Mouse (Mus musculus): ENCODE results near the gene Slc5a5.

The Slc5a5 gene

DNA sequence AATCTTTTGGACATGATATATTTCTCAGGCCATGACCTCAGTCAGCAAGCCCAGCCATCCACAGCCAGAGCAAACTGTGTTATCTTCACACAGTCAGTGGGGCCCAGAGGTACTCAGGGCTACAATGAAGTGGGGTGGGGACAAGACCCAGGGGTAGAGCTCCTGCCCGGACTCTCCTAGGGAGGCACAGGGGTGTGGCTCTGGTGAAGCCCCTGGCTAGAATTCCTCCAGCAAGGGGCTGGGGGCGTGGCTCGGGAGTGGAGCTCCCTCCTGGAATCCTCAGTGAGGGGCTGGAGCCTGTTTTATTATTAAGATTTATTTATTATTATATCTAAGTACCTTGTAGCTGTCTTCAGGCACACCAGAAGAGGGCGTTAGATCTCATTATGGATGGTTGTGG is 16.2 kb downstream of the Slc5a5 start:
- no peak for DNase-seq

DNA sequence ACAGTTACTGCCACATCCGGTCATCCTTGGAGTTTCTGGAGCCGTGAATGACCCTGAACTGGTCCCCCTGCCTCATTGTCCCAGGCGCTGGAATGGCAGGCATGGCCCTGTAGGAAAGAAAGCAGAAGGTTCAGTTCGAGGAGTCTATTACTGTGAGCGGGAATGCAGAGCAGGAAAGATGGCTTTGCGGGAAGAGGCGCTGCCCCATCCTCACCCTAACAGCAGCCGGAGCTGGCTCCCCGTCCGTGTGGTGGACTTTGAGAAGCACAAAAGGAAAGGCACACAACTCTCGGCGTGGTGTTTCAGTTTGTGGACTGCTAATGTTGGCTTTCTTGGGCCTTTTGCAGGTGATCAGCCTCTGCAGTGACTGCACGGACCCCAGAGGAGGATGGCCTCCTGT is 18.1 kb downstream of the Slc5a5 start:
- no peak for DNase-seq

DNA sequence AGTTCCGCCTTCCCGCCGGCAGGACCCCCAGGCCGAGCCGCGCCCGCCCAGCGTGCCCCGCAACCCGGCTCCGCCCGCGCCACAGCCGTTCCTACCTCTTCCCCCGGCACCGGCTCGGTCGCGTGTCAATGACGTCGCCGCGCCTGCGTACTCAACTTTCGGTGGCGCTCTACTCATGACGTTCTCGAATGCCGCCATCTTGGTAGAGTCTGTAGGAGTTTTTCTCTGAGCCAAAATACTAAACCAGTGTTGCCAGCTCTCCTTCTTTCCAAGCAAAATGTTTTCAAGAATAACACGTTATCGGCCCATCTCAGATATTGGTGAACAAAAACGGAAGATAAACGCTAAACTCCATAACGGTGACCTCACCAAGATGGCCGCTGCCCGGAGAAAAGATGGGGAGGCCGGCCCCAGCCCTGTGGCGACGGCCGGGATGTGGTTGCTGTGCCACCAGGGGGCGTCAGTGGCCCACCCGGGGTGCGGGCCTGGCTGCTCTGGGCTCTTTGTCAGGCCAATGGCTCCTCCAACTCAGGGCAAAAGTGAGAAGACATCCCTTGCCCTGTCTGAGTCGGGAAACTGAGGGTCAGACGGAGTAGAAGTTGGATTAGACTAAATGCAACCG is 19.1 kb downstream of the Slc5a5 start, which contains the start of gene Ccdc124:
Gene Ccdc124 (minus strand): TSS at position 572 of the 622 bp plus-strand sequence.
- peak; percentile 95 for DNase-seq

DNA sequence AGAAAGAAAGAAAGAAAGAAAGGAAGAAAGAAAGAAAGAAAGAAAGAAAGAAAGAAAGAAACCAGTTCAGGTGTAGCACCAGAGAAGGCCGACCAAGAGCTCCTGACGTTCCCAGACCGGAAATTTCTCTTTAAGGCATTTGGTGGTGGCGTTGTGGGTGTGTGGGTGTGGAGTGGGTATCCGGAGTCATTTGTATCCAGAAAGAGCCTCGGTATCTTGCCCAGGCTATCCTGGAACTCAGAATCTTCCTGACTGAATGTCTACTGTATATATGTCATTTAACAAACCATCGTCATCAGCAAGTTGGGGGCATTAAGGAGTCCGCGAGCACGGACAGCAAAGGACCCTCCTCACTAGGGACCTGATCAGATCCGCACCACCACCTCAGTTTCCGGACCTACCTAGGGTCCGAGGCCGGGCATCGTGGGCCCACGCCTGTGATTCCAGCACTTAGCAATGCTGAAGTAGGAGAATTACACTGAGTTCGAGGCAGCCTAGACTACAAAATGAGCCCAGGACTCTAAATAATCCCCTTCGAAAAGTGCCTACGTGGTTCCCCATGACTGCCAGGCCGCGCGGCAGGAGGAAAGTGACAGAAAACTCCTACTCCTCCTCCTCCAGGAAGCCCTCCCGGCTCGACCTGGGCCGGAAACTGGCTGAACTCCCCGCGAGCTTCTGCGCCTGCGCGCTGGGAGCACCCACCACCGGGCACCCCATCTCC is 19.8 kb downstream of the Slc5a5 start:
- DNase-seq: no peak

DNA sequence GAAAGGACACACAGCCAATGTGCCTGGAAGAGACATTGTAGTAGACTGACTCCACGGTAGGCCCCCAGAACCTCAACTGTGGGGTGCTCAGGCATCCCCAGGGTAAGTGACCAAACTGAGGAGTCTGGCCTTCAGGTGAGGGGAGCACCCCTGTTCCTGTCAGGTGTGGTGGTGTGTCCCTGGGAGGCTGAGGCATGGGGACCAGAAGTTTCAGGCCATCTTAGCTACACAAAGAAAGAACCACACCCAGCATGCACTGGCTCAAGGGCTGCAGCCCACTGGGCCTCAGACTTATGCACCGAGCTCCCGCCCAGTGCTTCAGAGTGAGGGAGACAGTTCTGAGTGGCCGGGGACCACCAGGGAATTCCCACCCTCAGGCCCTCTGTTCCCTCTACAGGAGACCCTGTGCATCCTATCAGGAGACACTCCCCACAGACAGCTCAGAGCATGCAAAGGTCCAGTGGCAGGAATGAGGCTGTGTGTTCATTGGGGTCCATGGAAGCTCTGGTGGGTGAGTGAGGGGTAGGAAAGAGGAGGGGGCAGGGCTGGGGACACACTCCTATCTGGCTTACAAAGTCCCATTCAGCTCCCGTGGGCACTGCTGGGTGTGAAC is 21.3 kb downstream of the Slc5a5 start:
- DNase-seq: no peak

DNA sequence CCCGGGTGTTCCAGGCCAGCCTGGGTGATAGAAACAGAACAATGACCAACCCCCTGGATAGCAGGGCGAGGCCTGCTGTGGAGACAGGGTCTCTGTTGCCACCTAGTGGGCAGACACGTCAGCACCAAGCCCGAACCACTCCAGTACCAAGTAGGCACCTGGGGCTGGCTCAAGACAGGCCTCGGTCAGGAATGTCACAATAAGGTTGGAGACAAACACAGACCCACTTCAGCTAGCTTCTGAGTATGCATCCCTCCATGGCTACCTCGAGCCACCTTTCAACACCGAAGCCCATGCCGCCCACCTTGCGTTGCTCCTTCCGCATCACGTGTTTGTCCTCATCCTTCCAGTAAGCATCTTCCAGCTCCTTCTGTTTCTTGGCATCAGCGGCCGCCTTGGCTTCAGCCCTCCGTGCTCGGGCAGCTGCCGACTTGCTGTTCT is 22.9 kb downstream of the Slc5a5 start:
- DNase-seq: peak; percentile 81

DNA sequence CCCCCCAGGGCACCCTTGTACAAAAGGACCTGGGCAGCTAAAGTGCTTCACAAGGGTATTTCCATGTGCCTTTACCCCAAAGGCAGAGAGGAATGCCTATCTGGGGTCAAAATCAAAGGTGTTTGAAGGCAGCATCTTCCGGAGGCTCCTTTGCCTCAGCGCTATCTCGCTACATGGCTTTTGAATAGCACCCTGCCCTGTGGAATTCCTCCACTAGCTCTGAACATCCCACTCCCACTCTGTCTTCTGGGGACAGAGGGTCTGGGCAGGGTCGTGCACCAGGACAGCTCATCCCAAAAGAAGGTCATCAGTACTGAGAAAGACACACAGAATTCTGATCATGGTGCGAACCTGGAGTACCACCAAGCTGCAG is 23.4 kb downstream of the Slc5a5 start:
- DNase-seq: no peak

DNA sequence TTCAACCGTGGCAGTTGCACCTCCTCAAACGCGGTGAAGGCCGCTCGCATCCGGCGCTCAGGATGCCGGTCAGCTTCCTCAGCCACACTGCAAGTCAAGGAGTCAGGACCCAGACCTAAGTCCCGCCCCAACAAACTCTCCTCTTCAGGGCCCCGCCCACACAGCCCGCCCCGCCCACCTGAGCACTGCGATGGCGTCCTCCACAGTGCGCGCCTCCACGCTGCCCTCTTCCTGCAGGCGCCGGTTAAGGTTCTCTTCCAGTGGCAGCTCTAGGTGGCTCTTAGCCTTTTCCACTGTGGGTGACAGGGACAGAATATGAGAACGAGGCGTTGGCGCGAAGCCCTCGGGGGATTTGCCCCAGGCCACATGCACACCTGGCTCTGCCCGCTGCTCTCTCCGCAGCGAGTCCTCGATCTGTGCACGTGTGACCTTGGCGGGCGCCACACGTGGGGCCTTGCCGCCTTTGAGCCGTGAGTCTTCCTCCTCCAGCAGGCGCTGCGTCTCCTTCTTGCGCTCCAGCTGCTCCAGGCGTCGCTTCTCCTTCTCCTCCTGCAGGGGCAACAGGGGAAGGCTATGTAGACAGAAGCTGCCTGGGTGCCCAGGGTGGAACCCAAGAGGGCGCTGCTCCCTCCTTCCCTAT is 23.9 kb downstream of the Slc5a5 start:
- DNase-seq: peak; percentile 89

DNA sequence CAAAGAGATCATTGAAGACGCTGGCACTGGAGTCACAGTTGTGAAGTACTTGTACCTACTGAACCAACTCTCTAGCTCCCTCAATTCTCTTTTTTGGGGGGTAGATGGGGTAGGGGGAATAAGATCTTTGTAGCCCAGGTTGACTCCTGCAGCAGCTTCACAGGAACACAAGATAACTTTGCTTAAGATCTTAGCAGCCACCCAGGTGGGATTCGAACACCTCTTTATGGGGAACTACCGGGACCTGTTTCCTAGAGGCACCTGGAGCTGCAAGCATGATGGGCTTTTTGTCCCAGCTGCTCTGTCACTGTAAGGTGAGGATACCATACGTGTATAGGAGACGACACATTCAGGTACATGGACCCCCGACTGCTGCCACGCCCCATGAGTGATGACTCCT is 26.0 kb downstream of the Slc5a5 start:
- DNase-seq: no peak

DNA sequence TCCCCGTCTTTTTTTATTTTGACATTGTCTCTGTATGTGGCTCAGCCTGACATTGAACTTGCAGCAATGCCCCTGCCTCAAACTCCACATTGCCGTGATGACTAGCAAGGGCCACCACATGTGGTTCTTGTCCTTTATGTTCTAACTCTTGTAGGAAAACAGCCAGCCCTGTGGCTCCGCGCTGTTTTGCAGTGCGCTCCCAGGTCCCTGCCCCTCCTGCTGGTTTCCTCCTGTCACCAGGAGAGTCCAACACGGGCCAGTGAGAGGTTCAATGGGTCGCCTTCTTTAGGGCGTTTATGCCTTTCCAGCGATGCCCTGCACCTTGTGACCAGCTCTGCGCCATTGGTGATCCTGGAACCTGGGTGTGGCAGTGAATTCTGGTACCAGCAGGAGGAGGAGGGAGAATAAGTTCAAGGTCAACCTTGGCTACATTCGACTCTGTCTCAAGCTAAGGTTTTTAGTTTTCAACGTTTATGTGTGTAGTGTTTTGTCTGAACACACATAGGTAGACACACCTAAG is 26.5 kb downstream of the Slc5a5 start:
- DNase-seq: peak; percentile 32

DNA sequence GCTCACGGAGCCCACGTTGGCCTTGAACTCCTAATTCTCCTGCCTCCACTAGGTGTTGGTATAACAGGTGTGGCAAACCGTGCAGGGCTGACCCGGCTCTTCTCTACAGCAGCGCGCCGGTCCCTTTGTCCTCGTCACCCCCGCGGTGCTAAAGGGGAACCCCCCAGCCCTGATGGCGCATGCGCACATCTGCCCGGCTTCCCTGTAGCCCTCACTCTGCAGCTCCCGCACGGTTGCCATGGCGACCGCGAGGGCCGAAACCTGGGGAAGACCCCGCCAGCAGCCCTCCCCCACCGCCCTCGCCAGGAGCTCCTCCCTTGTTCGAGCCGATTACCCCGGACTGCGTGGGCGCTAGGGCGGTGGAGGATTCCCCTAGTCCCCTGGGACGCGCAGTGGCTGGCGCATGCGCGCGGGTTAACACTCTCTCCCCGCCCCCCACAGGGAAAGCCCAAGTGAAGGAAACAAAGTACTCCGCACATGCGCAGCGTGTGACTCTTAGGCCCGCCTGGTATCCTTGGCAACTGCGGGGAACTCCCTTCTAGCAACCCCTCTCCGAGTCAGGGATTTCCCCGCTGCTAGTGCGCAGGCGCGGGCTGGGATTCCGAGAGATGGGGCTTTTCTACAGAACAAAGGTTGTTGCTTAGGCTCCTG is 27.1 kb downstream of the Slc5a5 start:
- peak; percentile 98 for DNase-seq

DNA sequence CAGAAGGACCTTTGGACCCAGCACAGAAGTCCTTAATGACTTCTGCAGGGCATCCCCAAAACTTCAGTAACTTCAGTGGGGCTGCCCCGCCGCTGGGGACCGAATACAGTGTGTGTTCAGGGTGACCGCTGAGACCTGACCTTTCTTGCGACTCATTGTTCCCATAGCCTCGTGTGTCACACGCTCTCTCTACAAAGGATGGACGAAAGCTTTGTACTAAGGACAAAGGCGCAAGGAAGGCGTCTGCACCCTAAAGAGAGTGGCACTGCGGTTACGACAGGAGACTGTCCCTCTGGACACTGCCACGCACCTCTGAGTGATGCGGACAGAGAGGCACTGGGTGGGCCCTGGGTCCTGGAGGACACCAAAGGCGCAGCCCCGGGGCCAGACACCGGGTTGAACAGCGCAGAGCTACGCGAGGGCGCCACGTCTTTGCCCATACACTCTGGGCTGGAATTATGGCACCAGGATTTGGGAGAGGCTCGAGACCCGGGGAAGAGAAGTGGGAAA is 27.8 kb downstream of the Slc5a5 start:
- peak; percentile 8 for DNase-seq

DNA sequence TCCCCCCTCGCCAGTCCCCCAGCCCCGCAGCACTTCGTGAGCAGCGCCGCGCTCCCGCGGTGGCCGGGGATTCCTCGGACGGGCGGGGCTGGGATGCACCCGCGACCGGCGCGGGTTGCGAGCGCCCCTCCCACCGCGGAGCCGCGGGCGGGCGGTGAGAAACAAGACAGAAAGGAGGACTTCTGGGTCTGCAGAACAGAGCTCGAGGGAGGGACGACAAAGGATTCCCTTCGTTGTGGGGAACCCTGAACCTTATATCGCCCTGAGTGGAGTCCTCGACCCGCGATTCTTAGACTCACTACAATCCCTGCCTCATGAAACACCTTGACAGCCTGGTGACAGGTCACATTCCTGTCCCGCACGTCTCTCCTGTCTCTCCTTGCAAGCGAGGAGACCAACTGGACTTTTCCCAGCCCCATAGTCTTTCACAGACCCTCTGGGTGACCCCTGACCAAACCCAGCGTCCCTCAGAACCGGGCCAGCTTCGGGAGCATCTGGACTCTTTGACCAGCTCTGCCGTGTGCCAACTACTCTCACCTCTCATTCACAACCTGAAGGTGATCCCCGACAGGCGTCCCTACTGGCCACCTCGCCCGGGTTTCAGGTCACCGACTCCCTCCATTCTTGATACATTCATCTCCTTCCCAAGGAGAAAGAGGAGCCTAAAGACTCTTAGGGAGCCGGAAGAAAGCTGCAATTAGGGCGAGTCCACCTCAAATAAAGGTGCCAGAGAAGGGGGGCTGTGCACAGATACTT is 28.4 kb downstream of the Slc5a5 start:
- peak; percentile 34 for DNase-seq

DNA sequence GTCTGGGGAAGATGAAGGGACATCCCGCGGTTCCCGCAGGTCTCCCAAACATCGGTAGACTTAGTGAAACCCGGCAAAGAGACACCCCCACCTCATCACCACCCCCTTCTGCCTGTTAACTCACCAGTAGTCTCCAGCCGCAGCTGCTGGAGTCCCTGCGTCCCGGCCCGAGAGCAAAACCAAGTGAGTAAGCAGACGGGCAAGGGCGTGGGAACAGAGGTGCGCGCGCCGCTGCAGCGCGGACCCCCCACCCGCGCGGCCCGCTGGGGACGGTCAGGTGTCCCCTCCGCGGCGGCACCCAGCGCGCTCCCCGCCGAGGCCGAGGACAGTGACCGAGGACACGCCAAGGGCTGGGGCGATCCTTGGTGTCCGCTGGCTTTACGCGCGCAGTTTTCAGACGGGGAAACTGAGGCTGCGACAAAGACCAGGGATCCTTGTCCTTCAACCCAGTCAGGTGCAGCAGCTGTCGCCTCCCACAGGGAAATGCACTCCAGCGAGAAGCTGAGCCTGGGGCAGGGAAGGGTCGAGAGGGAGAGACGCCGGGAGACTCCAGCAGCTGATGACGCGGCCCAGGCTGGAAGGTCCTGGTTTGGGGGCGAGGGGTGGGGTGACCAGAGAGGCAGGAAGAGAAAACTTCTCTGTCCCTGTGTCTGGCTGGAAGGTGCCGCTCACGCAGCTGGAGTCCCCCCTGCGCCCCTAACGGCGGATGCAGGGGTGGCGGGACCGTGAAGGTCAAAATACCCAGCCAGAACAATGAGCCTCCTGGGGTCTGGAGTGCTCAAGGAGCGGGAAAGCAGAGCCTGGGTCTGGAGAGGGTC is 29.5 kb downstream of the Slc5a5 start, which contains the start of gene Kcnn1:
Gene Kcnn1 (minus strand): TSS at position 435 of the 818 bp plus-strand sequence.
- DNase-seq: peak; percentile 4

DNA sequence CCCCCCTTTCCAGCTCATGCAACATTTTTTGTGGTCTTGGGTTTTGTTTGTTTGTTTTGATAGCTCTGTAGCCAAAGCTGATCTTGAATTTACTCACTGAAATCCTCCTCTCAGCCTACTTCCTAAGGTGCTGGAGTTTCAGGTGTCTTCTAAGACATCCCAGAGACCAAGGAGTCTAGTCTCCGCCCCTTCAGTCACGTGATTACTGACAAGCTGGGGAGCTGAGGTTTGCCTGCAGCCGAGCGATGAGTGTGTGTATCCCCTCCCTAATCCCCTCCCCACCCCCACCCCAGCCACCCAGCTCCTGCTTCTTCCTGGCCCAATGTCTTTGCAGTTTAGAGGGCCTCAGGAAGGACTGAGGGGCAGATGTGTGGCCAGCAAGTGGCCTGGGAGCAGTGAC is 35.0 kb downstream of the Slc5a5 start:
- no peak for DNase-seq

DNA sequence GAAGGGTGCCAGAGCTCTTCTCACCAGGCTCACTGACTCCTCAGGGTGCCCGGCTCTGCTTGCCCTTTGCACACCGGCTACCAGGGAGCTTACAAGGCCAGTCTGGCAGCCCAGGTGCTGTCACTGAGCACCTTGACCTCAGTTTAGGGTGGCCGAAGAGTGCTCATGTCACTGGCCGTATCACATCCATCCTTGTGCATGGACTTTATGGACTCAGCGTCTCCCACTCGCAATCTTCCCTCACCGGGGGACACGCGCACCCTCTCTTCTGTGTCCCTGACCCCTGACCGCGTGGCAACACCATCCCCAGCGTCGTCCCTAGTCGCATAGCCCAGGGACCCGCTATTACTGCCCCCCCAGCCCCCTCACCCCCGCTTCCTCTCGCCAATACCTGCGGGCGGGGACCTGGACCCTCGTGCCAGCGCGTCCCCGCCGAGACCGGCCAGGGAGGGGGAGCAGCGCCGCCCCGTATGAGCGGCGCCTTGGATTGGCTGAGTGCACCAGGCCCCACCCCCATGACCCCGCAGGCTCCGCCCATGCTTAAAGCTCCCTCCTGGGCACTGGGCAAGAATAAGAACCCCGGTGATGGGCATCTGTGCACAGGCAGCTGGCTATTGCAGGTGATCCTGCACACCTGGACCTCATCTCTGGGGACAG is 35.9 kb downstream of the Slc5a5 start:
- DNase-seq: peak; percentile 84

DNA sequence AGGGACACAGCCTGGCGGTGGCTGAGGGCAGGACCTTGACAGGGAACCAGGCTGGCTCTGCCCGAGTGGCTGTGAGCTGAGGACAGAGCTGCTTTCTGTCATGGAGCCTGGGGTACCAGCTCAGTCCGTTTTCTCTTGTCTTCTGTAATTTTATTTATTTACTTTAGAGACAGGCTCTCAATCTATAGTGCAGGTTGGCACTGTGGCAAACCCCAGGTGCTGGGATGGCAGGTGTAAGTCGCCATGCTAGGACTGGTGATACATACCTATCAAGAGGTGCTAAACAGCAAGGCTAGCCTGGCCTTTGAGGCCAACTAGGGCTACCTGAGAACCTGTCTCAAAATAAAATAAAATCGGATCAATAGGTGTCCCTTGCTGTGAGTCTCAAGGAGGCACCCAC is 36.5 kb downstream of the Slc5a5 start:
- no peak for DNase-seq

DNA sequence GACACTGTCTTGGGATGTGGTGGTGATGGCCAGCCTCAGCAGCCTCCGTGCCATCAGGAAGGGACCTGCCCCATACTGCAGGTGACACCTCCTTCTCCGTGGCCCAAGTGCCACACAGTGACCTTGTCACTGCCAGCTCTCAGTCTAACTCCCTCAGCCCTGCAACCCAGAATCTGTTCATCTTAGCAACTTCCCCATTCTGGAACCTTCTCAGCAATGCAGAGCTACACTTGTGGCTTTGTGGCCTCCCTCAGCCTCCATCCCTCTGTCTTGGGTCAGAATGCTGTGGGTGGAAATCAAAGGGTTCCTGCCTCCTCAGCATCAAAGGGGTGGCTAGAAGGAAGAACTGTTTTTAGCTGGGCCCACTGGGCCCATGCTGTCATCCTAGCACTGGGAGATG is 38.7 kb downstream of the Slc5a5 start:
- DNase-seq: no peak

DNA sequence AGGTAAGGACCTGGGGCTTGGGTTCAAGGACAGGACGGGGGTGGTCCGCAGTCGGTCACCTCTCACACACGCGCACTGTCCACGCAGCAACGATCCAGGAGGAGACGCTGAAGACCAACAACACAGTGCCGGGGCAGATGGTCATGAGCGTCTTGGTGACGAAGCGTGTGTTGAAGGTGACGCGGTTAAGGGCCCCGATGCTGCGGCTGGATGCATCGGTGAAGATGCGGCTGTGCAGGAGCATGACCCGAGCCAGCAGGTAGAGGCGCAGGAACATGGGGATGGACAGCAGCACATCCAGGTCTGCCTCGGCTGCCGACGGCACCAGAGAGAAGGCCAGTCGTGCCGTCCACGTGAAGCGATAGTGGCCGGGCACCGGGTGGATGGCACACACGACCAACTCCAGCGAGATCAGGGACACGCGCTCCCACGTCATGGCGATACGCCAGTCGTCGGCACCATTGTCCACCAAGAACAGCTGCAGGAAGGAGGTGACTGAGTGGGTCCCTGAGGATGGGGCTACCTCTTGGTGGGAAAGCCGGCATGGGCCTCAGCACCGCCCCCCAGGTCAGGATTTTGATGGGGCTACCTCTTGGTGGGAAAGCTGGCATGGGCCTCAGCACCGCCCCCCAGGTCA is 39.8 kb downstream of the Slc5a5 start:
- DNase-seq: peak; percentile 4

DNA sequence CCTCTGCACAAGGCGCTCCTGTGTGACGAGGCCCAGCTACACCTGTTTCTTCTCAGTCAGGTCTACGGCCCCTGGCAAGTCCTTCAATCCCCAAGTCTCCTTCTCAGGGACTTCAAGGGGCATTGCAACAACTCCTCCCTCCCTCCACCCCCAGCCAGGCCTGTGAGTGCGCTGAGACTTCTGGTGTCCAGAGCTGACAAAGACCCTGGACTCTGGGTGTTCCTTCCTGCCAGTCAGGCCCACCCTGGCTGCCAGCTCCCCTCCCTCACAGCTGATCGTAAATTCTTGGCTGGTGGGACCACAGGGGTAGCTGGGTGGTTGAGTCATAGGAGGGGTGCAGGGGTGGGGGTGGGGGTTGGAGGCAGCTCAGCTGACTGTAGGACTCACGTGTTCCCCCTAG is 40.7 kb downstream of the Slc5a5 start:
- no peak for DNase-seq

Measured in liver (tissue).